Comparison of ENCODE assay signal across 1 mouse cellular context in genomic region chr11:69096987-69097900, GRCm38 (mm10).
A peak's percentile ranks its signal among the peaks of the same experiment; 100 is the strongest.
TF ChIP-seq lines count a peak whose summit lies in the region.

No protein-coding gene starts in this region.

TF ChIP-seq in CH12.LX, 34 proteins besides CTCF, POLR2A, EP300 and RAD21 (continued from another document):
- TF ChIP-seq SIN3A (IDR thresholded peaks at IDR 0.05; ENCODE audit: low read length), result peak; percentile 98
- peak; percentile 89 for TF ChIP-seq ETS1 (conservative IDR thresholded peaks at IDR 0.05; ENCODE audit: low read depth, low read length)
- 0 out of 2 replicates have a peak, but pooled peaks have one; percentile 4 for TF ChIP-seq IRF4 (IDR thresholded peaks at IDR 0.05; ENCODE audit: low read depth, low read length)
- TF ChIP-seq PAX5 (IDR thresholded peaks at IDR 0.05; ENCODE audit: low read length), result no peak
- no peak for TF ChIP-seq MAFK (IDR thresholded peaks at IDR 0.05; ENCODE audit: insufficient replicate concordance, low read length)
- TF ChIP-seq TBP (conservative IDR thresholded peaks at IDR 0.05; ENCODE audit: low read depth, low read length), result 0 out of 2 replicates have a peak, but pooled peaks have one; percentile 23
- no peak for TF ChIP-seq ZMIZ1 (IDR thresholded peaks at IDR 0.05; ENCODE audit: low read depth, low read length)
- no peak for TF ChIP-seq NRF1 (IDR thresholded peaks at IDR 0.05; ENCODE audit: low read depth, low read length)
- TF ChIP-seq JUN (IDR thresholded peaks at IDR 0.05; ENCODE audit: insufficient read depth, low read depth, low read length), result no peak
- peak; percentile 88 for TF ChIP-seq USF1 (IDR thresholded peaks at IDR 0.05; ENCODE audit: low read depth, low read length)
- peak; percentile 95 for TF ChIP-seq MXI1 (IDR thresholded peaks at IDR 0.05; ENCODE audit: low read depth, low read length)
- peak; percentile 93 for TF ChIP-seq MAX (IDR thresholded peaks at IDR 0.05; ENCODE audit: low read length)
- 0 out of 2 replicates have a peak, but pooled peaks have one; percentile 25 for TF ChIP-seq NELFE (IDR thresholded peaks at IDR 0.05; ENCODE audit: low read depth, low read length)
- TF ChIP-seq MEF2A (IDR thresholded peaks at IDR 0.05; ENCODE audit: borderline replicate concordance, low read depth, low read length), result 0 out of 2 replicates have a peak, but pooled peaks have one; percentile 12
- peak; percentile 76 for TF ChIP-seq MYC (IDR thresholded peaks at IDR 0.05; ENCODE audit: low read depth, low read length)
- peak; percentile 33; the same call in 1 of the 2 replicates for TF ChIP-seq TCF12 (IDR thresholded peaks at IDR 0.05; ENCODE audit: low read depth, low read length)
- TF ChIP-seq ZNF384 (IDR thresholded peaks at IDR 0.05; ENCODE audit: low read depth, low read length), result peak; percentile 76; the same call in 1 of the 2 replicates
- TF ChIP-seq CHD2 (IDR thresholded peaks at IDR 0.05; ENCODE audit: low read length), result no peak; the same call in 1 of the 2 replicates
- no peak for TF ChIP-seq POLR2AphosphoS2 (IDR thresholded peaks at IDR 0.05; ENCODE audit: low read depth, low read length)
- TF ChIP-seq UBTF (IDR thresholded peaks at IDR 0.05; ENCODE audit: low read depth, low read length), result no peak
- TF ChIP-seq USF2 (conservative IDR thresholded peaks at IDR 0.05; ENCODE audit: low read depth, low read length), result peak; percentile 85
- TF ChIP-seq RCOR1 (conservative IDR thresholded peaks at IDR 0.05; ENCODE audit: low read depth, low read length), result no peak
- peak; percentile 21; the same call in 1 of the 2 replicates for TF ChIP-seq CHD1 (IDR thresholded peaks at IDR 0.05; ENCODE audit: low read depth, low read length)
- TF ChIP-seq ZC3H11A (IDR thresholded peaks at IDR 0.05; ENCODE audit: low read depth, low read length), result no peak
- peak; percentile 89 for TF ChIP-seq MAZ (IDR thresholded peaks at IDR 0.05; ENCODE audit: low read depth, low read length)
